Mouse (Mus musculus) spleen, postnatal 10 days (tissue): ENCODE results near the gene Rpl27.
A peak's percentile ranks its signal among the peaks of the same experiment; 100 is the strongest.
"Not testable (repeated sequence)": the region's sequence is repeated elsewhere in the genome, so short reads cannot be mapped to it uniquely, and the experiment has no call there.

Experiments
- DNase-seq, 2 experiments: peaks; one replicate each; pipeline ENCODE4 v3.0.0; 2021 to 2022; ENCODE audit warnings: low spot score in 2 of 2

Gene Rpl27

DNA sequence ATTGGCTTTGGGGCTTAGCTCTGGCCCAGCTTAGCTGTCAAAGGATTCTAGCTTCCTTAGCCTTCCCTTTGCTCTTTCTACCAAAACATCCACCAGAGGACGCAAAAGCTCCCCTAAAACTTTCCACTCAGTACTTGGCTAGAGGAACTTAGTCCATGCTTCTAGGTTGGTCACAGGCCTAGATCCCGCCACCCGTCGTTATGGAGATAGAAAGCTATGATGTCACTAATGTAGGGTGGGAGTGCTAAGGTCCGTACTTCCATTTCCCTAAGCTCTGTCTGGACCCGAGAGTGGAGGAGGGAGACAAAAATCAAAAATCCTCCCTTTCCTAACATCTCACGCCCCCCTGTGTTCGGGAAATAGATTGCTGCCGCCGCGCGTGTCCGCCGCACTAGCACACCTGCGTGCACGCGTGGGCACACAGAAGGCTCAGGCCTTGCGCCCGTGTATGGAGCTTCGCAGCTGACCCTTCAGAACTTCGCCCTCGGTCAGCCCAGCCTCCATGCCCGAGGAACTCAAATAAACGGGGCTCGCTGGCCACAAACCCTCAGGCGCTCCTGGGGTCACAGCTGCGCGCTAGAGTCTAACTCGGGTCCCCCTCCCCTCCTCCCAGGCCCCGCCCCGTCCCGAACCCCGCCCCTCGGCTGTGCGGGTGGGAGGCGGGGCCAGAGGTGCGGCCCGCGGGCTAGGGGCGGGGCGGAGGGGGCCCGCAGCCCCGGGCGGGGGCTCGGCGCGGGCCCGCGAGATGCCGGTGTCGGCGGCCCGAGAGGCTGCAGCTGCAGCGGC lies 25.6 kb downstream of the Rpl27 start:
- DNase-seq = peak; percentile 40 to 65

DNA sequence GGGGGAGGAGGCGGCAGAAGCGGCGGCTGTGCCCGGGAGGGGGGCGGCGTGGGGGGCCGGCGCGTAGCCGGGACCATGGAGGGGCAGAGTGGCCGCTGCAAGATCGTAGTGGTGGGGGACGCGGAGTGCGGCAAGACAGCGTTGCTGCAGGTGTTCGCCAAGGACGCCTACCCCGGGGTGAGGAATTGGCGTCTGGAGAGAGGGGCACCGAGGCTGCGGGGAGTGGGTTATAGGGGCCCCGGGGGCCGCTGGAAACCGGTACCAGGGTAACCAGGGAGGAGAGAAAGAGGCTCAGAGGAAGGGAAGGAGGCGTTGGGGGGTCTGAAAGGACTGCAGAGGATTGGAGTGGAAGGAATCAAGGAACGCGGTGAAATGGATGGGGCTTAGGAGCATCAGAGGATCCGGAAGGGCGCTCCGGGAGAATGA lies 26.2 kb downstream of the Rpl27 start:
- DNase-seq = no peak

DNA sequence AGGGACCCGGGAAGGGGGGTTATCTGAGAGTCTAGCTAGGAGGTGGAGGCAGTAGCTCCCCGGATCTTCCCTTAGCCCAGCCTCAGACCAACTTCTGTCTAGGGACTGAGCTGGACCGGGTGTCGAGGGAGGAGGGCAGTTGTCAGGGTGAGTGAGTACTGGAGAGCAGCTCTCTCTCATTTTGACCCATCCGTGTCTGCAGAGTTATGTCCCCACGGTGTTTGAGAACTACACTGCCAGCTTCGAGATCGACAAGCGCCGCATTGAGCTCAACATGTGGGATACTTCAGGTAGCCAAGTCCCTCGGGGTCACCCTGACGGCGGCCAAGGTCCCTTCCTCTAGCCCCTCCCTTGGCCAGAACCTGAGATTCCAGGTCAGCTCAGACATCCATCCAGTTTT lies 26.6 kb downstream of the Rpl27 start:
- no peak for DNase-seq

DNA sequence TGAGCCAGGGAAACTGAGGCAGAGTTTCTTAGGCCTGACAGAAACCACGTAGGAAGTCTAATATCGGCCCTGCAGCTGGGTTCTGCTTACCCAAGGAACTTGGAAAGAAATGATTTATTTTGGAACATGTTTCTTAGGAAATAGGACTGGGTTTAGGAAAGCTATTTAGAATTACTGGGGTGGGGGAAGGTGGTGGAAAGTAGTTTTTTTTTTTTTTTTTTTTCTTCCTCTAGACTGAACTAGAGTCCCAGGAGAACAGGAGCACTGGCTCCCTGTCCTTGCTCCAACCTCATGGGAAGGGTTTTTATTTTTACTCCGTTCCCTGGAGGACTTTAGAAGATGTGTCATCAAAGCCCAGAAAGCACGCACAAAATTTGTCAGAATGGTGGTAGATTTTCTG lies 27.1 kb downstream of the Rpl27 start:
- no peak for DNase-seq

DNA sequence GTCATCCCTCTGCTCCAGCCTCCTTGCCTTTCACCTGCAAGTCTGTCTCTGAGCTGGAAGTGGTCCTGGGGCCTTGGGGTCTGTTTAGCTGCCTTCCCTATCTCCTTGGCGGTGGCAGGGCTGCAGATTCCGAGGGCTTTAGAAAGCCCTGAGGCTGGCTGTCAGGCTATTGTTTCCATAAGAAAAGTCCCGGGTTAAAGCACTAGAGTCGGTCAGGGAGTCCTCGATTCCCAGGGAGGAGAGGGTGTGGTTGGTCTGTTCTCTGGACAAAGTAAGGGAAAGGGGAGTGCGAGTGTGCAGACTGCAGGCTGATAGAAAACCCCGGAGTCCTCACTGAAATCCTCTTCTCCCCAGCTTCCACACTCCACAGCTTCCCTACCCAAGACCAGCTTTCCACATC lies 28.1 kb downstream of the Rpl27 start:
- no peak for DNase-seq

DNA sequence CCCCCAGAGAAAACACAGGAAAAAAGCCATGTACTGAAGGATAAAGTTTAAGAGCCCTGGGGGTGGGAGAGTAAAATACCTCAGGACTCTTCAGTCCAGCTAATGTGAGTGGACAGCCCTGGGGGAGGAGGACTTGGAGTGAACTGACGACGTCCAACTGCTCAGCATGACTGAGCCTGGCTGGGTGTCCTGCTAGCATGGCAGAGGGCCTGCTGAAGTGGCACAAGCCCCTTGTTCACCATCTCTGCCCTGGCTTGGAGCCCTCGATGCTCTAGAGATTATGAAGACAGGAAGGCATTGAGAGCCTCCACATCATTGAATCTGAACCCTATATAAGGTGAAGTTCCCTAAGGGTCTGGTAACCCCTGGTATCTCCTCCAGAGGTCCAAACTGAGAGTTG lies 29.8 kb downstream of the Rpl27 start:
- DNase-seq = no peak

DNA sequence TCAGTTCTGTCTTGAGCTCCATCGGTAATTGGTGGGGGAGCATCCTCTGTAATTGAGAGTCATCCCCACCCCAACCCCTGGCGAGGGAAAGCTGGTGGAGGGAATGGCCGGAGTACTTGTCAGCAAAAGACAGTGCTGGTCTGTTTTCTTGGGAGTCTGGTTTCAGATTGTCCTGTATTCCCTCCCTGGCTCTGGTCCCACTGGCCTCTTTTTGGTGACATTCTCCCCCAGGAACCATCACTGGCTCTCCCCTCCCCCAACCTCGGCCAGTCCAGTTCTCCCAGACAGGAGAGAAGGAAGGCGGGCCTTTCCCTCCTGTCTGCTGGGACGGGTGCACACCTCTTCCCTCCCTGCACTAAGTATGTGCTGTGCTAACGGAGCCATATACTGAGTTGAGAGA lies 30.2 kb downstream of the Rpl27 start:
- DNase-seq = no peak

DNA sequence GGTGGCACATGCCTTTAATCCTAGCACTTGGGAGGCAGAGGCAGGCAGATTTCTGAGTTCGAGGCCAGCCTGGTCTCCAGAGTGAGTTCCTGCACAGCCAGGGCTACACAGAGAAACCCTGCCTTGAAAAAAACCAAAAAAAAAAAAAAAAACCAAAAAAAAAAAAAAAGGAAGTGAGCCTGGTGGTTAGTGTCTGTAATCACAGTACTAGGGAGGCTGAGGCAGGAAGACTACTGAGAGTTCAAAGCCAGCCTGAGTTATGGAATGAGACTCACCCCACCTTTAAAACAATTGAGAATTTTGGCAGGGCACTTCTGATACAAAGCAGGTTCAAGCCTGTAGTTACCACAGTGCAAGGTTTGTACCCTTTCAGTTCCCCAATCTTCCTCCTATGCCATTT lies 31.6 kb downstream of the Rpl27 start:
- DNase-seq = not testable (repeated sequence)

DNA sequence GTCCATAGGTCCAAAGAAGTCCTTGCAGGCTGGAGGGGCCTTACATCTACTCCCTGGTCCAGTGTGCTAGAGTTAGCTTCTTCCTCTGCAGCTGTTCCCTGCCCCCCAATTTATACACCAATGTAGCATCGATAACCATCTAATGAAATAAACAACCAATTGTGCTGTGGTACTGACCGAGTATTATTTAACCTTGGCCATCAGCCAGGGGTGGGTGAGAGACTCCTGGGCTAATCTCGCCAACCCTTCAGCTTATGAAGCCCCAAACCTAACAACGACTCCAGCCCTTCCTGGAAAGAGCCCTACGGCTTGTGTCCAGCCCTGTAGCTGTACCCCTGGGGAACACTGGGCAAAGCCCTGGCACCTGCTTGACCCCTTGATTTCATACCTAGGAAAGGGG lies 32.2 kb downstream of the Rpl27 start:
- no peak for DNase-seq

DNA sequence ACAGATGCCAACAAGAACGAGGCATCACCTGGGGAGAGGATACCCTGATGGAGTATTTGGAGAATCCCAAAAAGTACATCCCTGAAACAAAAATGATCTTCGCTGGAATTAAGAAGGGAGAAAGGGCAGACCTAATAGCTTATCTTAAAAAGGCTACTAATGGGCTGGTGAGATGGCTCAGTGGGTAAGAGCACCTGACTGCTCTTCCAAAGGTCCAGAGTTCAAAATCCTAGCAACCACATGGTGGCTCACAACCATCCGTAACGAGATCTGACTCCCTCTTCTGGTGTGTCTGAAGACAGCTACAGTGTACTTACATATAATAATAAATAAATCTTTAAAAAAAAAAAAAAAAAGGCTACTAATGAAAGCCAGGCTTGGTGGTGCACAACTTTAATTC lies 34.3 kb downstream of the Rpl27 start:
- not testable (repeated sequence) for DNase-seq

DNA sequence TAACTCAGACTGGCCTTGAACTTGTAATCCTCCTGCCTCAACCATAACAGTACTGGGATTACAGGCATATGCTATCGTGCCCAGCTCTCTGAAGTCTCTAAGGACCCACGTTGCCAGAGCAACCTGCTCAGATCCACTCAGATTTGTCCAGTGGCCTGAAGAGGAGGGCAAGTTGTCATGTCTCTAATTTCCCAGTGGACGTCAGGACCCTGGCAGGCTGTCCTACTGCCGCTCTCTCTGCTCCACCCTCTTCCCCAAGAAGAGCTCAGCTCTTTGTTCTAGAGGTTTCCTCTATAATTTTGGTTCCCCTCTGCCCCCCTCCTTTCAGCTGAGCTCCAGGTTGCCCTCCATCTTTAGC lies 35.1 kb downstream of the Rpl27 start:
- no peak for DNase-seq

DNA sequence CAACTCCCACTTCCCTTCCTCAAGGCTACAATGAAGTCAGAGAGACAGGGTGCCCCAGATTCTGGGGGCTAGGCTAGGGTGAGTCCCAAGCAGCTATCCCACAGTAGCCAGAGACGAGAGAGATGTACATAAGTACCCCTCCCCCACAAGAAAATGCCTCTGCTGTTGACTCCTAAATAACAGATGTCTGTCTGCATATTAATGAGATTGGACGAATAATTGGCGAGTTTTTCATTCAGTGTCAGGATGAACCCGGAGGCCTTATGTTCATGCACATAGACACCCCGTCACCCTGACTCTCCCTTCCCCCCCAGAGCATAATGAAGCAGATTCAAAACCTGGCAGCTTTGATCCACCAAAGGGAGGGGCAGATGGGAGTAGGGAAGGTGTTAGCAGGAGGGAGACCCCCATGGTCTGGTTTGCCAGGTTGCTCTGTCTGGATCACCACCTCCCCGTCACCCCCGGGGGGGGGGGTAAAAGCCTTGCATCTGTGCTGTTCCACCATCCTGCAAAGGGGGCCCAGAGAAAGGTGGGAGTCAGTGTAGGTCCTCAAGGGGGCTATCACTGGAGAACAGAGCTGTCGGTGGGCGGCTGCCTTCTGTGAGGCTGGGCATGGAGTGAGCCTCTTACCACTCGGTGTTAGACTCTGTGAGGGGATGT lies 35.6 kb downstream of the Rpl27 start:
- DNase-seq = no peak

DNA sequence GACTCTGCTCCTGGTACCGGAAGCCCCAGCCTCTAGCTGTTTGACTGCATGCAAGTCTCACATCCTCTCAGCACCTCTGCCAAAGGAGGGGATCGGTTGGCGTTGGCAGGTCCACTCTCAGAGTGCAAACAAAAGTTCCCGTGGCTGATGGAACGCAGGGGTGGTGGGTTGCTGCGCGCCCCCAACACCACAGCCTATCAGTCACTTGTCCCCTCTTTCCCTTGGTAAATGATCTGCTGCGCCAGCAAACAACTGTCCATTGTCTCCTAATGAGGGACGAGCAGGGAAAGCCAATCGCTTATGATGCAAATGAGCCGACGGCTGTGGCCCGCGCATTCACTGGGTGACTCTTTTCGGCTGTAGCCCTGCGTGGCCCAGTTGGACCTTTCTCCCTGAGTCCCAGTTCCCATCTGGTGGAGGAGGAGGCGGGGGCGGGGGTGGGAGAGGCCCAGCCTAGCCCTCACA lies 37.1 kb downstream of the Rpl27 start:
- DNase-seq = no peak

DNA sequence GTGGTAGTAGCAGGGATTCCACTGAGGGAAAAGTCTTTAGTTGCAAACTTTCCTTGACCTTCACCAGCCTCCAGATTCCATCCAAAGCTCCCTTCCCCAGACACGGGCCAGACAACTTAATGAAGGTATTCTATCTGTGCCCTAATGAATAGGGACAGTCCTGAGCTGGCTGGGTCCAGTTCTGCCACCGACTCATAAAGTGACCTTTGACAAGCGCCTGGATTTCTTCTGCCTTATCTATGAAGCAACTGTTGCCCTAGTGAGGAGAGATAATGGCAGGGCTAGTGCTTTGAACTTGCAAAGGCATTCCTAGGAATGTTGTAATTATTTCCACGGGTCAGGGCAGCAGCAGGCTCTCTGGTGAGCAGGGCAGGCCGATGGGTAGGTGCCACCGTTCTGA lies 38.8 kb downstream of the Rpl27 start:
- no peak for DNase-seq

DNA sequence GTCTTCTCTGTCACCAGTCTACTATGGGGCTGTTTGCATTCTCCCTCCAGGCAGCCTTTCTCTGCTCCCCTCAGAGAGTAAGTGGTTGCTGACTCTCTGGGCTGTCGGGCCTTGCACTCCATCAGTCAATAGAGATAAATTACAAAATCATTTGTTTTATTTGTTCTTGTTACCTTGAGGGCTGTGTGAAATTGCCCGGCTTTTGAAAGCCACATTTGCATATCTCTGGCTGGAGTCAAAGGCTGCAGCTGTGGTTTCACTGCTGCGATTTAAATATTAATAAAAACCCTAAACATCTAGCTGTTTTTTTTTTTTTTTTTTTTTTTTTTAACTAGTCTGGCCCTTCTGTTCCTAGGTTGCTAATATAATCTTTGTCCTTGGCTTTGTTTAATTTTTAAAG lies 41.7 kb downstream of the Rpl27 start:
- no peak for DNase-seq

DNA sequence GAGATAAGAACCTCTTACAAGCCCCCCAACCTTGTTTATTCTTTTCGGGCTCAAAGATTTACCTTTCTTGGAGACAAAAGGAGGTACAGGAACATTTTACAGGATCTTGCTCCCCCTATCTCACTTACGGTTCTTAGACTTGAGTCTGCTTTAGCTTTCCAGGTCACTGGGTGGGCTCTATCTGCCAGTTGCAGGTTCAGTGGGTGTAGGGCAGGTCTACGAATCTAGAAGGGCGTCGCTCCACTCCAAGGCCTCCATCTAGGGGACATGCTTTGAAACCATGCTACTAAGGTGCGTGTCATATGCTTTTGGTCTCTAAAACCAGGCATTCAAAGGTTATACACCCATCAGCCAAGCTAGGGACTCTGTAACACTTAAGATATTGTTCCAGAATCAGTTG lies 42.1 kb downstream of the Rpl27 start:
- DNase-seq = peak in 1 of 2 experiments; percentile 66

DNA sequence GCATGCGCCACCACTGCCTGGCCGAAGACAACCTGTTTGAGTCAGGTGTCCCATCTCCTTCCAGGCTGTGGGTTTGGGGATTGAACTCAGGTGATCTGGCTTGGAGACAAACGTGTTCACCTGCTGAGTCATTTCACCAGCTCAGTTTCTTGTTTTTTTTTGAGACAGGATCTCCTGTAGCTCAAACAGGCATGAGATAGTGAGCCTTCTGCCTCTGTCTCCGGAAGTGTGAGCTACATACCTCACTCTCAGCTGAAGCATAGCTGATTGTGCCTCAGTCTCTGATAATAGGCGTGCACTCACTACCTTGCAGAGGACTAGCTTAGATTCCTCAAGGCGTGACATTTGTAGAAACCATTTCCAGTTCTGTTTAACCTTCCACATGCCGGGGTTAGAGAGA lies 42.7 kb downstream of the Rpl27 start:
- peak in 1 of 2 experiments; percentile 29 for DNase-seq

DNA sequence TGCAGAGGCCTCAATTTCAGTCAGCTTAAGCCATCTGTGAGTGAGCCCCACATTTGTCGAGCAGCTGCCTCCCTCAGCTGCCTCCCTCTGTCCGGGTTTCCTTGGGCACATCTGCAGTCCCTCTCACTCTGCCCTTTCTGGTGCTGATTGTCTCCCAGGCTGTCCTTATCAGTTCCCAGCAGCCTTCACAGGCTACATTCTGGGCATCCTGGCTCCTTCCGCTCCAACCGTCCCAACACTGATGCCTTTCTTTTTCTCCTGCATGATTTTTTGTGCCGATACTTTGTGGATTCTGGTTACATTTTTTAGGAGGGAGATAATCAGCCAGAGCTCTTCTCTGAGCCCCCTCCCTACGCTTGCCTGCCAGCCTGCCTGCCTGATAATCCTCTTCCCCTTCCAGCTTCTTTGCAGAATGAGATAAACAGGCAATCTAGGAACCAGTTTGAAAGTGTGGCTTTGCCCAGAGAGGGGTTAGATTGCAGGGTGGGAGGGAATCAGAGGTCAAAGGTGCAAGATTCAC lies 43.5 kb downstream of the Rpl27 start:
- DNase-seq = peak in 1 of 2 experiments; percentile 64

DNA sequence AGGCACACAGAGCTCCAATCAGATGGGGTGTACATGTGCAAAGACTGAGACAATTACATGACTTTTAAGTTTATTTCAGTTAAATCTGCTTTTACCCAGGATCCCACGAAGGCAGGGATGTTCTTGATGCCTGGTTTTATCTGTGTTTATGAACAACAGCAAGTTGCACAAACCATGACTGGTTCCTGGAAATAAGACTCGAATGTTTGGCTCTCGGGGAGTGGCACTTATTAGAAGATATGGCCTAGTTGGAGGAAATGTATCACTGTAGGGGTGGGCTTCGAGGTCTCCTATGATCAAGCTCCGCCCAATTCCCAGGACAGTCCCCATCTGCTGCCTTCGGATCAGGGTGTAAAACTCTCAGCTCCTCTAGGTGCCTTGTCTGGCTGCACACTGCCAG lies 44.0 kb downstream of the Rpl27 start:
- no peak for DNase-seq
